Mouse (Mus musculus): ENCODE results near the gene Prpmp5. TPM values are rescaled to one million over a fixed set of nuclear protein-coding genes. Genes with fewer than 3 reads are reported as not detected.
"Not testable (repeated sequence)": the region's sequence is repeated elsewhere in the genome, so short reads cannot be mapped to it uniquely, and the experiment has no call there.

The Prpmp5 gene
- not detected for total RNA-seq (2021)
- not detected in 2 replicates for polyA plus RNA-seq (2012; rRNA removed)
- long read RNA-seq = 0 reads

- DNase-seq = not testable (repeated sequence)
Observed at GRCm38 (mm10) chr6:132314657-132315056, at the start of gene Prpmp5. Prpmp5 (minus strand) TSS chr6:132314757.

GRCm38 (mm10) chr6:132364034-132364433, 49.5 kb upstream of the Prpmp5 start, which contains the start of gene Gm8882:
Gm8882 (minus strand) TSS chr6:132364134.
- DNase-seq = not testable (repeated sequence)

Other genes with a start within 250 kb of the Prpmp5 start
- gene Prb1, start 104.2 kb downstream of the Prpmp5 start, total RNA-seq (2021) = not detected
- not detected in 2 replicates for gene Prb1, start 104.2 kb downstream of the Prpmp5 start, polyA plus RNA-seq (2012; rRNA removed)
- not detected for gene Gm8882, start 49.4 kb upstream of the Prpmp5 start, total RNA-seq (2021)
- gene Gm8882, start 49.4 kb upstream of the Prpmp5 start, polyA plus RNA-seq (2012; rRNA removed) = not detected in 2 replicates

Measured in adrenal gland, adult 2 months (tissue).